Comparison of ENCODE assay signal across 21 mouse cellular contexts in the genomic region with DNA sequence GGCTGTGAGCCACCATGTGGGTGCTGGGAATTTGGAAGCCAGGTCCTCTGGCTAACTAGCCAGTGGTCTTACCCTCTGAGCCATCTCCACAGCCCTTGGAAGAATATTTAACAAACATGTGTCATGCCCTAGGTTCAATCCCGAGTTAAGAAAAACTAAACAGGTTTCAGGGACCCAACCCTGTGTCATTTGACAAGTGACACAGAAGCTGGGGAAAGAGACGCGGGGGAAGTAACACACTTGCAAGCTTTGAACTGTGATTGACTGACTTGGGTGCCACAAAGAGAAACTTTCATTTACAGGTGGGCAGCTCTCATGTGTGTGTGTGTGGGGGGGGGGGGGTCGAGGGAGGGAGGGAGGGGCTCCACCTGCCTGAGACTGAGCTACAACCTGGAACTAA.
"Had no signal": no experiment of that assay in that cellular context is flagged by ENCODE, and none has a peak within 500 bp of the region (broad histone marks: within the 10 kb centered on the region; RNA-seq: fewer than 3 reads in every experiment).

No protein-coding gene starts in this region.

- H3K9ac ChIP-seq: limb, embryonic 13.5 days; liver, embryonic 12.5 days; liver, embryonic 15.5 days; midbrain, embryonic 12.5 days; midbrain, embryonic 15.5 days had no signal

- H3K36me3 ChIP-seq: limb, embryonic 10.5 days; limb, embryonic 13.5 days; liver, embryonic 12.5 days; liver, embryonic 15.5 days; midbrain, embryonic 12.5 days; midbrain, embryonic 15.5 days had no signal

- H3K4me3 ChIP-seq: layer of hippocampus, adult 2 months; limb, embryonic 10.5 days; limb, embryonic 13.5 days; liver, embryonic 12.5 days; liver, embryonic 15.5 days; midbrain, embryonic 12.5 days; midbrain, embryonic 15.5 days; myocyte had no signal

- DNase-seq: kidney, adult 11 months; kidney, adult 9 months; kidney, postnatal 25 days; layer of hippocampus, adult 9-11 months; liver; lung, adult 2 months; lung, postnatal 14 days; lung, postnatal 4 days; right cerebral cortex, adult 18-20 months; right cerebral cortex, postnatal 14 days; right cerebral cortex, postnatal 4 days had no signal

- H3K4me2 ChIP-seq: limb, embryonic 13.5 days; liver, embryonic 12.5 days; liver, embryonic 15.5 days; midbrain, embryonic 12.5 days; midbrain, embryonic 15.5 days had no signal

- H3K27me3 ChIP-seq: limb, embryonic 13.5 days; liver, embryonic 12.5 days; liver, embryonic 15.5 days; midbrain, embryonic 12.5 days; midbrain, embryonic 15.5 days had no signal

- ATAC-seq: liver, embryonic 12.5 days; midbrain, embryonic 15.5 days had no signal

- H3K27ac ChIP-seq: kidney, postnatal 0 days; limb, embryonic 10.5 days; limb, embryonic 13.5 days; liver, embryonic 12.5 days; liver, embryonic 15.5 days; midbrain, embryonic 12.5 days; midbrain, embryonic 15.5 days; stomach, postnatal 0 days had no signal

- H3K9me3 ChIP-seq: limb, embryonic 10.5 days; limb, embryonic 13.5 days; liver, embryonic 12.5 days; liver, embryonic 15.5 days; midbrain, embryonic 12.5 days; midbrain, embryonic 15.5 days had no signal
